Mouse (Mus musculus) MEL (cell line): Measurements from ENCODE around the gene Ccdc12.

Source experiments
- BHLHE40 ChIP-seq: IDR thresholded peaks from 2 replicates; pipeline ENCODE4 v1.6.1; 2012; ENCODE audit warnings: low read depth, mild to moderate bottlenecking, inconsistent platforms, low read length, improper control_type of control experiment, borderline replicate concordance
- CTCF ChIP-seq, 3 experiments: IDR thresholded peaks in 2 of 3; conservative IDR thresholded peaks in 1 of 3; 2 replicates each; pipeline ENCODE4 v1.5.1; 2011 to 2012; ENCODE audit warnings: low read length in 3 of 3, low read depth in 2 of 3, mild to moderate bottlenecking in 2 of 3, improper control_type of control experiment in 1 of 3, inconsistent platforms in 1 of 3, mixed read lengths in 1 of 3, moderate library complexity in 1 of 3; ENCODE audit not compliant: control insufficient read depth in 1 of 3, insufficient read depth in 1 of 3, poor library complexity in 1 of 3, severe bottlenecking in 1 of 3
- E2F4 ChIP-seq: IDR thresholded peaks from 2 replicates; pipeline ENCODE4 v1.6.1; 2011; ENCODE audit warnings: low read depth, low read length, improper control_type of control experiment, borderline replicate concordance
- EP300 ChIP-seq, 2 experiments: IDR thresholded peaks; 2 replicates each; pipeline ENCODE4 v1.6.1; 2011; ENCODE audit warnings: improper control_type of control experiment in 2 of 2, low read length in 2 of 2, low read depth in 1 of 2, mild to moderate bottlenecking in 1 of 2
- GATA1 ChIP-seq: IDR thresholded peaks from 2 replicates; pipeline ENCODE4 v1.6.1; 2011; ENCODE audit warnings: low read depth, low read length, improper control_type of control experiment
- MAFK ChIP-seq: IDR thresholded peaks from 2 replicates; pipeline ENCODE4 v1.6.1; 2011; ENCODE audit warnings: low read depth, mild to moderate bottlenecking, low read length, improper control_type of control experiment, borderline replicate concordance
- MAX ChIP-seq: IDR thresholded peaks from 2 replicates; pipeline ENCODE4 v1.6.1; 2011; ENCODE audit warnings: low read length, improper control_type of control experiment
- NRF1 ChIP-seq: IDR thresholded peaks from 2 replicates; pipeline ENCODE4 v1.6.1; 2014; ENCODE audit warnings: low read depth, mild to moderate bottlenecking, inconsistent platforms, low read length, improper control_type of control experiment, moderate library complexity; ENCODE audit not compliant: poor library complexity, insufficient read depth, severe bottlenecking
- POLR2A ChIP-seq, 2 experiments: IDR thresholded peaks; 2 replicates each; pipeline ENCODE4 v1.6.1; 2011 to 2012; ENCODE audit warnings: low read length in 2 of 2, mild to moderate bottlenecking in 2 of 2, control low read depth in 1 of 2, improper control_type of control experiment in 1 of 2, low read depth in 1 of 2, moderate library complexity in 1 of 2; ENCODE audit not compliant: control insufficient read depth in 1 of 2, insufficient read depth in 1 of 2, poor library complexity in 1 of 2
- TAL1 ChIP-seq: IDR thresholded peaks from 2 replicates; pipeline ENCODE4 v1.6.1; 2012; ENCODE audit warnings: mild to moderate bottlenecking, inconsistent platforms, low read length, moderate library complexity, mixed read lengths
- ZNF384 ChIP-seq: IDR thresholded peaks from 2 replicates; pipeline ENCODE4 v1.6.1; 2012; ENCODE audit warnings: low read depth, mild to moderate bottlenecking, inconsistent platforms, low read length, improper control_type of control experiment

- TF ChIP-seq TAL1 = no peak
- no peak for TF ChIP-seq EP300 (IDR thresholded peaks at IDR 0.05; ENCODE audit: low read depth in 1 of 2, low read length in 2 of 2)
- no peak for TF ChIP-seq CTCF (IDR thresholded peaks at IDR 0.05 in 2 of 3, conservative IDR thresholded peaks at IDR 0.05 in 1 of 3; ENCODE audit: control insufficient read depth in 1 of 3, insufficient read depth in 1 of 3, low read depth in 2 of 3, low read length in 3 of 3, poor library complexity in 1 of 3, severe bottlenecking in 1 of 3)
- TF ChIP-seq BHLHE40 = no peak
- no peak for TF ChIP-seq GATA1
- no peak for TF ChIP-seq POLR2A (IDR thresholded peaks at IDR 0.05; ENCODE audit: control insufficient read depth in 1 of 2, insufficient read depth in 1 of 2, low read depth in 1 of 2, low read length in 2 of 2, poor library complexity in 1 of 2)
- no peak for TF ChIP-seq E2F4
- TF ChIP-seq NRF1 = no peak
- no peak for TF ChIP-seq MAX
- TF ChIP-seq ZNF384 = no peak
- no peak for TF ChIP-seq MAFK
Measured at GRCm38 (mm10) chr9:110718071-110718470, 61.8 kb downstream of the Ccdc12 start.
